Mouse (Mus musculus) limb, embryonic 14.5 days (tissue): ENCODE data around the gene B4galt5. TPM values are rescaled to one million over a fixed set of nuclear protein-coding genes. Genes with fewer than 3 reads are reported as not detected.
A peak's percentile ranks its signal among the peaks of the same experiment; 100 is the strongest.

Source experiments
- ATAC-seq: fragments of 200-750 bp; cut with Nextera tagmentation; 2 replicates; pipeline ENCODE4 v1.8.0; 2017; ENCODE audit warnings: low read depth, moderate number of reproducible peaks, moderate TSS enrichment; ENCODE audit not compliant: low FRiP score
- DNase-seq: peaks from one replicate; pipeline ENCODE4 v3.0.0-alpha.2; 2015; ENCODE audit warnings: low spot score
- H3K27ac ChIP-seq: fragments of 300-500 bp; sonication (generic); replicated peaks from 2 replicates; pipeline ENCODE4 v1.5.1; 2014; ENCODE audit warnings: low read depth, mild to moderate bottlenecking, low read length, moderate library complexity, mixed read lengths
- H3K27me3 ChIP-seq: fragments of 300-500 bp; sonication (generic); 2 replicates; pipeline ENCODE4 v1.6.1; 2014; ENCODE audit warnings: low read length, mixed read lengths; ENCODE audit not compliant: control insufficient read depth, insufficient read depth
- H3K36me3 ChIP-seq: fragments of 300-500 bp; sonication (generic); 2 replicates; pipeline ENCODE4 v1.6.1; 2014; ENCODE audit warnings: mild to moderate bottlenecking, low read length, moderate library complexity, mixed read lengths; ENCODE audit not compliant: control insufficient read depth, insufficient read depth
- H3K4me1 ChIP-seq: fragments of 300-500 bp; sonication (generic); 2 replicates; pipeline ENCODE4 v1.6.1; 2014; ENCODE audit warnings: antibody characterized with exemption, low read length, mixed read lengths; ENCODE audit not compliant: control insufficient read depth, insufficient read depth
- H3K4me2 ChIP-seq: fragments of 300-500 bp; sonication (generic); replicated peaks from 2 replicates; pipeline ENCODE4 v1.6.1; 2014; ENCODE audit warnings: low read depth, mild to moderate bottlenecking, low read length, moderate library complexity; ENCODE audit not compliant: severe bottlenecking
- H3K4me3 ChIP-seq: fragments of 300-500 bp; sonication (generic); replicated peaks from 2 replicates; pipeline ENCODE4 v1.5.1; 2014; ENCODE audit warnings: low read length
- H3K9ac ChIP-seq: fragments of 300-500 bp; sonication (generic); 2 replicates; pipeline ENCODE4 v1.6.1; 2014; ENCODE audit warnings: mild to moderate bottlenecking, low read depth, low read length, moderate library complexity; ENCODE audit not compliant: severe bottlenecking
- H3K9me3 ChIP-seq: fragments of 300-500 bp; sonication (generic); 2 replicates; pipeline ENCODE4 v1.6.1; 2016; ENCODE audit warnings: low read length; ENCODE audit not compliant: control insufficient read depth
- POLR2A ChIP-seq: fragments of 200-500 bp; IDR thresholded peaks from 2 replicates; pipeline ENCODE4 v1.8.0; 2012; ENCODE audit warnings: inconsistent platforms, mild to moderate bottlenecking, moderate library complexity, borderline replicate concordance; ENCODE audit not compliant: insufficient read depth, insufficient read length; ENCODE audit errors: extremely low read depth
- WGBS: fragments of 180-500 bp; shearing (Covaris S2); extraction: QIAGEN DNeasy Blood & Tissue Kit; methylation state at CpG from one replicate; pipeline ENCODE4 v1.1.7; 2014; 5-methylcytosine and 5-hydroxymethylcytosine counted together
- polyA plus RNA-seq, 2 experiments: library from polyadenylated mRNA; depleted of rRNA in 1 of 2; stranded (reverse) in 1 of 2; unstranded in 1 of 2; fragments of >200 nt; fragmentation: Nextera tagmentation in 1 of 2; extraction: Ambion mirVana in 1 of 2; gene quantifications; 2 replicates each; pipeline versions ENCODE4 v1.2.1 to v1.2.3; 2012 to 2014

The B4galt5 gene
- polyA plus RNA-seq, 2 experiments, result 23.2 to 23.6 TPM

DNA sequence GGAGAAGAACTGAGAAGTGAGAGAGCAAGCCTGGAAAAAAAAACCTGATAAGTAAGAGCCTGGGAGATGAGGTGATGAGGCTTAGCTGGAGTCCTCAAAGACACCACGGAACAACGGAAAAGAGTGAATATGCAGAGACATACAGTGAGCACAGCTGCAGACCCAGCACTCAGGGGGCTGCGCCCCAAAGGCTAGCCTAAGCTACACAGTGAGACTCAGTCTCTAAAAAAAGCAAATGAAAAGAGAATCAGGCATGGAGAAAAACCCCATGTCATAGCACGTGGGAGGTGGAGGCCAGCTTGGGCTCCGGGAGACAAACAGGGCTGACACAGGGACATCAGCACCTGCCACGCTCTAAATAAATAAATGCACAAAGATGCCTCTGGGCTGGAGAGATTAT, 94.2 kb downstream of the B4galt5 start:
- no peak overlapping the region for H3K27ac ChIP-seq
- no peak for ATAC-seq
- H3K4me1 ChIP-seq, result peaks cover 22% of the 10 kb centered on the region
- H3K4me2 ChIP-seq, result no peak overlapping the region
- no peak overlapping the region for H3K9ac ChIP-seq
- no peak for DNase-seq
- WGBS, result 78% methylated on average over 6 of the region's 6 CpGs
- no peaks in the 10 kb centered on the region for H3K36me3 ChIP-seq
- no peaks in the 10 kb centered on the region for H3K9me3 ChIP-seq
- no peak for TF ChIP-seq POLR2A
- no peak overlapping the region for H3K4me3 ChIP-seq
- H3K27me3 ChIP-seq, result no peaks in the 10 kb centered on the region

DNA sequence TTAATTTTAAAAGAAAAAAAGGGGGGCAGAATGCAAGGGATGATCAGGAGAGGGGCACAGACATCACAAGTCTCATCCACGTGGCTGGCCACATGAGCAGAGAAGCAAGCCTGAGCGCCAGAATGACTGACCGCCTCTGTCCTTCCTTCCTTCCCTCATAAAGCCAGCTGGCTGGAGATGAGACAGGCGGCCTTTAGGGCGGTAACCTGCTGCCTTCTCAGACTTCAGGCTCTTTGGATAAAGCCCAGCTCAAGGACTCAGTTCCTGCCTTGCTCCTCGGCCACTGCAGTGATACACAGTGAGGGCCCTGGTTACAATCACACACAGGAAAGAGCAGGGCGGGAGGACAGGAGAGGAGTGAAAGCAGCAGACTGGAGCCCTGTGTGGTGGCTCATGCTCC, 94.8 kb downstream of the B4galt5 start:
- Histone ChIP-seq H3K9ac (no peak overlapping the region), H3K36me3 (no peaks in the 10 kb centered on the region), H3K4me3 (no peak overlapping the region), H3K9me3 (no peaks in the 10 kb centered on the region), H3K27me3 (no peaks in the 10 kb centered on the region), H3K4me2 (no peak overlapping the region), H3K4me1 (peaks cover 22% of the 10 kb centered on the region), H3K27ac (no peak overlapping the region)
- TF ChIP-seq POLR2A, result no peak
- 73% methylated on average over 7 of the region's 7 CpGs for WGBS
- no peak for ATAC-seq
- DNase-seq, result no peak

DNA sequence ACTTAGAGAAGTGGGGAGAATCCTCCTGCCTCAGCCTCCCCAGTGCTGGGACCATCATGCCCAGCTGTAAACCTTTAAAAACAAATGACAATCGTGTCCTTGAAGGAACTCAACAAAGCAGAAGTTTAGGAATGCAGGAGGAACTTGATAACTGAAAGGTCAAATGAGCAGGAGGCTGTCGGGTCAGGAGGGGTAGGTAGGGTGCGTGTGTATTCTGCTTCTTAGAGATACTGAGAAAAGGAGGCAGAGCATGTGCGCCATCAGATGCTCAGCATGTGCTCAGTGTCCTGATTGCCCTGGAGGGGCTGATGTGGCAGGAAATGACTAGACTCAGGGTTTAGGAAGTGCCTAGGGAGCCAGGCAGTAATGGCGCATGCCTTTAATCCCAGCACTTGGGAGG, 95.5 kb downstream of the B4galt5 start:
- H3K4me2 ChIP-seq, result no peak overlapping the region
- no peaks in the 10 kb centered on the region for H3K9me3 ChIP-seq
- H3K4me1 ChIP-seq, result peaks cover 22% of the 10 kb centered on the region
- no peaks in the 10 kb centered on the region for H3K36me3 ChIP-seq
- H3K27ac ChIP-seq, result no peak overlapping the region
- WGBS, result 89% methylated on average over 5 of the region's 5 CpGs
- H3K4me3 ChIP-seq, result no peak overlapping the region
- H3K27me3 ChIP-seq, result no peaks in the 10 kb centered on the region
- TF ChIP-seq POLR2A, result no peak
- DNase-seq, result no peak
- no peak for ATAC-seq
- no peak overlapping the region for H3K9ac ChIP-seq

DNA sequence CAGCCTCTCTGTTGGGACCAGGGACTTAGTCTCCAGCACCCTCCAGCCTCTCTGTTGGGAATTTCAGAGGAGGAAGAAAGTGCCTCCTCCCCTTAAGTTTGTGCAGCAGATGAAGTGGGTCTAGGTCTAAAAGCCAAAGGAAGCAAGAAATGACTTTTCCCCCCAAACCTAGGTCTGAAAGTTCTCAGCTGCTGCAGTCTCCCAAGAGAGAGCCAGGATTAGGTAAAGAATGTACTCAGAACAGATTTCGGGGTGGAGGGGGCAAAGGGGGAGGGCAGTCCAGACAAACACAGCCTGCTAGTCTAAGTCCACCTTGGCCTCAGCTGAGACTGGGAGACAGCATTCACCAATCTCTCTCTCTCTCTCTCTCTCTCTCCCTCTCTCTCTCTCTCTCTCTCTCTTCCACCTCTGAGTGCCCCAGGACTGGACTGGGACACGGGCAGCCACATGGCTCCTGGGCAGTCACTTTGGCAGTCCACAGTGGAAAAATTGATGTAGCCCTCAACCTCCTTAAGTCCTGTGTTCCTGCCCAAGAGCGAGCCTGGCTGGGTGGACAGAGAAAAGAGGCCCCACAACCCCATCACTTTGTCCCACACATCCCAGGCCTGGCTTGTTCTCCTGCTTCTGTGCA, 96.8 kb downstream of the B4galt5 start:
- Histone ChIP-seq H3K4me3 (no peak overlapping the region), H3K4me1 (peaks cover 22% of the 10 kb centered on the region), H3K36me3 (no peaks in the 10 kb centered on the region), H3K27ac (peak overlapping the region; percentile 63), H3K4me2 (no peak overlapping the region; the same call in 1 of the 2 replicates), H3K9me3 (no peaks in the 10 kb centered on the region), H3K9ac (no peak overlapping the region), H3K27me3 (no peaks in the 10 kb centered on the region)
- TF ChIP-seq POLR2A, result no peak
- DNase-seq (no peak), ATAC-seq (no peak)
- WGBS, result 20% methylated on average over 3 of the region's 3 CpGs

DNA sequence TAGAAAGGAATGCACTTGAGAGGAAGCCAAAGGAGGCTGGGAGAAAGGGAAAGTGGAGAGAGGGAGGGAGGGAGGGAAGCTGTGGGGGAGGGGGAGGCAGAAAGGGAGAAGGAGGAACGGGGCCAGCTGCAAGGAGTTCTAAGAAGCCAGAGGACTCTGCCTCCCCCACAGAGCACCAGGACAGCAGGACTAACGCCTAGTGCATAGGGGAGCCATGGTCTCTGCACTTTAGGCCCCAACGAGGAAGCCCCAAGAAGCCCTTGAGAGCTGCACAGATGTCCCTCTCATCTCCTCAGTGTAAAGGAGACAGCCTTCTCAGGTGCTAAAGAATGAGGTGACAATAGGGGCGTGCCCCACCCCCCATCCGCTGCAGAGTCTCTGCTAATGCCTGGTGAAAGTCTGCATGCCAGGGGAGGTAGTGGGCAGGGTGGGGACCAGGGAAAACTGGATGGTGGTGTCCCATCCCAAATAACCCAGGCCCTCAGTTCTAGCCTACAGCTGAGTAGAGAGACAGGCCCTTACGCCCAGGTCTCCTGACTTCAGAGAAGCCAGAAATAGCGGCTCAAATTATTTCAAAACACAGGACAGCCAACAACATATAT, 98.1 kb downstream of the B4galt5 start:
- H3K27me3 ChIP-seq, result no peaks in the 10 kb centered on the region
- peaks cover 22% of the 10 kb centered on the region for H3K4me1 ChIP-seq
- peak; percentile 73 for DNase-seq
- no peaks in the 10 kb centered on the region for H3K9me3 ChIP-seq
- no peak overlapping the region for H3K4me3 ChIP-seq
- no peak overlapping the region; the same call in 1 of the 2 replicates for H3K27ac ChIP-seq
- no peaks in the 10 kb centered on the region for H3K36me3 ChIP-seq
- peak overlapping the region; percentile 29 for H3K4me2 ChIP-seq
- no peak overlapping the region for H3K9ac ChIP-seq
- no peak for TF ChIP-seq POLR2A
- 24% methylated on average over 7 of the region's 7 CpGs for WGBS
- peak; percentile 20; the same call in 1 of the 2 replicates for ATAC-seq
